Mouse (Mus musculus): ENCODE data around the gene Atxn7l3. TPM values are rescaled to one million over a fixed set of nuclear protein-coding genes. Genes with fewer than 3 reads are reported as not detected.

Gene Atxn7l3
- 46.0 and 47.7 TPM in 2 replicates for polyA plus RNA-seq (2012; rRNA removed)

GRCm38 (mm10) chr11:102296491-102297472 lies at the start of gene Atxn7l3:
TSS of gene Atxn7l3 (minus strand) at chr11:102296631.

GRCm38 (mm10) chr11:102319410-102319792 lies 23.0 kb upstream of the Atxn7l3 start, which contains the start of gene Ubtf:
TSS of gene Ubtf (minus strand) at chr11:102319742.

GRCm38 (mm10) chr11:102284501-102285094 lies 11.8 kb downstream of the Atxn7l3 start, which contains the start of gene Tmub2:
TSS of gene Tmub2 (plus strand) at chr11:102284931.

GRCm38 (mm10) chr11:102268520-102269244 lies 27.7 kb downstream of the Atxn7l3 start, which contains the start of gene Asb16:
TSS of gene Asb16 (plus strand) at chr11:102268743.

GRCm38 (mm10) chr11:102248630-102249230 lies 47.7 kb downstream of the Atxn7l3 start, which contains the start of gene BC030867:
TSS of gene BC030867 (plus strand) at chr11:102248882.

Other genes starting within 250 kb of the Atxn7l3 start
- 10.5 and 10.9 TPM in 2 replicates for gene Mpp2, start 208.1 kb downstream of the Atxn7l3 start, polyA plus RNA-seq (2012; rRNA removed)
- not detected in 2 replicates for gene Ppy, start 195.3 kb downstream of the Atxn7l3 start, polyA plus RNA-seq (2012; rRNA removed)
- not detected in 2 replicates for gene Pyy, start 188.8 kb downstream of the Atxn7l3 start, polyA plus RNA-seq (2012; rRNA removed)
- gene Nags, start 151.1 kb downstream of the Atxn7l3 start, polyA plus RNA-seq (2012; rRNA removed), result 3.6 and 3.7 TPM in 2 replicates
- 37.3 and 46.7 TPM in 2 replicates for gene Tmem101, start 140.2 kb downstream of the Atxn7l3 start, polyA plus RNA-seq (2012; rRNA removed)
- 25.7 and 33.2 TPM in 2 replicates for gene Lsm12, start 111.3 kb downstream of the Atxn7l3 start, polyA plus RNA-seq (2012; rRNA removed)
- gene G6pc3, start 107.0 kb downstream of the Atxn7l3 start, polyA plus RNA-seq (2012; rRNA removed), result 169 and 171 TPM in 2 replicates
- 117 and 151 TPM in 2 replicates for gene Hdac5, start 66.5 kb downstream of the Atxn7l3 start, polyA plus RNA-seq (2012; rRNA removed)
- gene BC030867, start 47.7 kb downstream of the Atxn7l3 start, polyA plus RNA-seq (2012; rRNA removed), result 6.4 and 10.6 TPM in 2 replicates
- gene Asb16, start 27.9 kb downstream of the Atxn7l3 start, polyA plus RNA-seq (2012; rRNA removed), result 0.37 and 0.42 TPM in 2 replicates
- 60.5 and 74.0 TPM in 2 replicates for gene Tmub2, start 11.7 kb downstream of the Atxn7l3 start, polyA plus RNA-seq (2012; rRNA removed)
- 35.3 and 42.8 TPM in 2 replicates for gene Ubtf, start 23.1 kb upstream of the Atxn7l3 start, polyA plus RNA-seq (2012; rRNA removed)
- 0.03 TPM in 1 of 2 replicates, not detected in the other for gene Slc4a1, start 69.6 kb upstream of the Atxn7l3 start, polyA plus RNA-seq (2012; rRNA removed)
- 4.5 and 5.9 TPM in 2 replicates for gene Rundc3a, start 96.8 kb upstream of the Atxn7l3 start, polyA plus RNA-seq (2012; rRNA removed)
- gene Slc25a39, start 111.3 kb upstream of the Atxn7l3 start, polyA plus RNA-seq (2012; rRNA removed), result 573 and 609 TPM in 2 replicates
- 283 and 344 TPM in 2 replicates for gene Grn, start 133.7 kb upstream of the Atxn7l3 start, polyA plus RNA-seq (2012; rRNA removed)
- 102 and 124 TPM in 2 replicates for gene Fam171a2, start 151.1 kb upstream of the Atxn7l3 start, polyA plus RNA-seq (2012; rRNA removed)
- gene Itga2b, start 173.5 kb upstream of the Atxn7l3 start, polyA plus RNA-seq (2012; rRNA removed), result 11.2 and 16.0 TPM in 2 replicates

All from ovary, adult 2 months (tissue).